Mouse (Mus musculus): ENCODE results near the gene Hnrnpul2.

DNA sequence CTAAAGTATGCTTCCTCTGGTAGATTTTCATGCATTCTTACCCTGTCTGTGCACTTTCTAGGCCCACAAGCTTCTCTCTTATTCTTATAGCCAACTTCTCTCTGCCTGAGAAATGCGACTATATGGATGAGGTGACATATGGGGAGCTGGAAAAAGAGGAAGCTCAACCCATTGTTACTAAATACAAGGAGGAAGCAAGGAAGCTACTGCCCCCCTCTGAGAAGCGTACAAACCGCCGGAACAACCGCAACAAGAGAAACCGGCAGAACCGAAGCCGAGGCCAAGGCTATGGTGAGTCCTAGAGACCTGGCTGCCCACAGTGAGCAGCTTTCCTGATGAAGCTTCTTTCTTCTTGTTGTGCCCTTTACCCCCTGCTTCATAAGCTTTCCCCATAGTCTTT lies 9.8 kb downstream of the Hnrnpul2 start, which contains the start of gene AC129217.1:
- no peak for TF ChIP-seq POLR2A (IDR thresholded peaks at IDR 0.05; ENCODE audit: extremely low read depth, insufficient read depth, low read length)
- TF ChIP-seq CTCF (IDR thresholded peaks at IDR 0.05; ENCODE audit: extremely low read depth, insufficient read depth, low read length), result no peak

All from cortical plate, adult 2 months (tissue).